Mouse (Mus musculus) left cerebral cortex, postnatal 4 days (tissue): Measurements from ENCODE around the gene Mgme1. TPM values are rescaled to one million over a fixed set of nuclear protein-coding genes. Genes with fewer than 3 reads are reported as not detected.

ENCODE experiments used
- DNase-seq: peaks from one replicate; pipeline ENCODE4 v3.0.0-alpha.2; 2022
- intact Hi-C: fragments of 180-260 bp; cut with DNase I; formaldehyde crosslinking; loops from one replicate; pipeline ENCODE4 v1.15.1; 2025
- total RNA-seq, 2 experiments: library from RNA; stranded (reverse); gene quantifications; 2 replicates each; pipeline ENCODE4 v1.2.3; 2021

Mgme1 gene
- total RNA-seq, 2 experiments from 2014 or later = 3.9 to 4.8 TPM

GRCm38 (mm10) chr2:144299749-144300669, 29.5 kb downstream of the Mgme1 start:
- DNase-seq = no peak
- intact Hi-C loops = no loop called here

GRCm38 (mm10) chr2:144301101-144301500, 30.6 kb downstream of the Mgme1 start:
- DNase-seq = no peak
- intact Hi-C loops = no loop called here

- intact Hi-C loops = no loop called here
- DNase-seq = no peak
Observed at GRCm38 (mm10) chr2:144305721-144306294, 35.3 kb downstream of the Mgme1 start.

- DNase-seq = no peak
- intact Hi-C loops = no loop called here
Observed at GRCm38 (mm10) chr2:144308561-144308960, 38.1 kb downstream of the Mgme1 start.

GRCm38 (mm10) chr2:144310273-144310672, 39.8 kb downstream of the Mgme1 start:
- intact Hi-C loops = no loop called here
- no peak for DNase-seq

GRCm38 (mm10) chr2:144311372-144311771, 40.9 kb downstream of the Mgme1 start:
- DNase-seq = no peak
- intact Hi-C loops = no loop called here

GRCm38 (mm10) chr2:144324218-144324617, 53.8 kb downstream of the Mgme1 start:
- no peak for DNase-seq
- intact Hi-C loops = no loop called here

- intact Hi-C loops = no loop called here
- DNase-seq = no peak
Observed at GRCm38 (mm10) chr2:144329451-144329850, 59.0 kb downstream of the Mgme1 start.

- DNase-seq = no peak
- intact Hi-C loops = no loop called here
Observed at GRCm38 (mm10) chr2:144329937-144330336, 59.5 kb downstream of the Mgme1 start.

- no peak for DNase-seq
- intact Hi-C loops = no loop called here
Observed at GRCm38 (mm10) chr2:144330352-144330959, 60.0 kb downstream of the Mgme1 start.

Other genes starting within 250 kb of the Mgme1 start
- not detected for gene Banf2, start 237.6 kb upstream of the Mgme1 start, total RNA-seq
- 10 to 100 TPM; 60.5 to 65.0 TPM for gene Snx5, start 243 bp downstream of the Mgme1 start, total RNA-seq
- under 1 TPM; 0.64 to 0.77 TPM for gene Ovol2, start 61.5 kb downstream of the Mgme1 start, total RNA-seq
- gene Kat14, start 98.3 kb downstream of the Mgme1 start, total RNA-seq = 10 to 100 TPM; 21.2 to 24.1 TPM
- 1 to 10 TPM; 4.4 to 5.9 TPM for gene Pet117, start 98.3 kb downstream of the Mgme1 start, total RNA-seq